Mouse (Mus musculus) C2C12 (cell line): ENCODE data around the gene Gm20388.

ENCODE experiments used
- CEBPB ChIP-seq: IDR thresholded peaks from one replicate; pipeline ENCODE4 v1.6.1; 2011; ENCODE audit warnings: low read depth, mild to moderate bottlenecking, control low read depth, moderate library complexity
- CTCF ChIP-seq: IDR thresholded peaks from one replicate; pipeline ENCODE4 v1.5.1; 2011; ENCODE audit not compliant: control insufficient read depth, insufficient read depth, insufficient read length
- FOSL1 ChIP-seq: IDR thresholded peaks from one replicate; pipeline ENCODE4 v1.8.0; 2011; ENCODE audit warnings: mild to moderate bottlenecking, low read length; ENCODE audit not compliant: poor library complexity, insufficient read depth, severe bottlenecking
- MAX ChIP-seq: IDR thresholded peaks from one replicate; pipeline ENCODE4 v1.6.1; 2011; ENCODE audit warnings: mild to moderate bottlenecking, control low read depth
- USF1 ChIP-seq: IDR thresholded peaks from one replicate; pipeline ENCODE4 v1.6.1; 2011; ENCODE audit warnings: low read depth, mild to moderate bottlenecking, control low read depth, moderate library complexity

DNA sequence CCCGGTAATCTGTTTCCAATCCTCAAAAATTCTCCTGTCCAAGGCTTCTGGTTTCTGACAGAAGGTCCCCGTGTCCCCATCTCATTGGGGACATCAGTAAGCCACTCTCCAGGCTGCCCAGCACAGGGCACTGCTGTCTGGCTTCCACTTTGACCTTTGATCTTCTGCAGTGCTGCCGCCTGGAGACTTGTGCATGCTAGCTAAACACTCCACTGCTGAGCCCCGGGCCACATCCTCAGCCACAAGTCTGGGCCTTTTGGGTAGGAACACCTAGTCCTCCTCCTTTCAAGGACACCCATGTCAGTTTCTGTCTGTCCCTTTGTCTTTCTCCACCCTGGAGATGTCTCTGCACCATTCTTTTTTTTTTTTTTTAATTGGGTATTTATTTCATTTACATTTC, 782.3 kb downstream of the Gm20388 start:
- TF ChIP-seq CTCF: no peak
- TF ChIP-seq USF1: no peak
- no peak for TF ChIP-seq MAX
- TF ChIP-seq CEBPB: no peak
- TF ChIP-seq FOSL1: no peak
